Mouse (Mus musculus): ENCODE data around the gene Mrpl40. TPM values are rescaled to one million over a fixed set of nuclear protein-coding genes. Genes with fewer than 3 reads are reported as not detected.
A peak's percentile ranks its signal among the peaks of the same experiment; 100 is the strongest.
"Not testable (repeated sequence)": the region's sequence is repeated elsewhere in the genome, so short reads cannot be mapped to it uniquely, and the experiment has no call there.

Gene Mrpl40
- polyA plus RNA-seq, 1 experiment from 2014 or later: 86.4 TPM

- Histone ChIP-seq H3K9me3 (ENCODE audit: control insufficient read depth, low read length) (no peaks in the 10 kb centered on the region), H3K36me3 (ENCODE audit: control insufficient read depth, insufficient read depth, low read length) (peaks cover 6% of the 10 kb centered on the region; the same call in 1 of the 2 replicates), H3K27me3 (ENCODE audit: control insufficient read depth, insufficient read depth, low read length) (no peaks in the 10 kb centered on the region), H3K4me3 (ENCODE audit: low read depth, low read length) (peak overlapping the region; percentile 97), H3K4me1 (ENCODE audit: control insufficient read depth, insufficient read depth, low read length) (peaks cover 8% of the 10 kb centered on the region), H3K9ac (ENCODE audit: low read length) (peak overlapping the region; percentile 95), H3K27ac (ENCODE audit: low read depth, low read length) (peak overlapping the region; percentile 91), H3K4me2 (peak overlapping the region; percentile 74)
- DNase-seq (ENCODE audit: low spot score, missing footprints): peak; percentile 97
- peak; percentile 45 for ATAC-seq (ENCODE audit: low FRiP score)
- WGBS: under 1% methylated on average over 41 of the region's 43 CpGs
Observed at GRCm38 (mm10) chr16:18877386-18878090, 876 bp upstream of the Mrpl40 start.

DNA sequence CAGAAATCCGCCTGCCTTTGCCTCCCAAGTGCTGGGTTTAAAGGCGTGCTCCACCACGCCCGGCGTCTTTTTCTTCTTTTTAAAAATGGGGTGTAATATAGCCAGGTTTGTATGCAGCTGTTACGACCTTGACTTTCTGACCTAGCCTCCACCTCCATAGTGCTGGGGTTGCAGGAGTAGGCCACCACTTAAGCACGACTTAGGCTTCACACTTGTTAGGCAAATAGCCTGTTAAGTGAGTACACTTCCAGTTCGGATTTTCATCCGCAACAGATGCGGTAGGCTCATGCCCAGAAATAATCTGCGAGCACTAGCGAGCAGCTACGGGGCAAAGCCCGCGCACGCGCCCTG, 596 bp downstream of the Mrpl40 start:
- Histone ChIP-seq H3K27me3 (ENCODE audit: control insufficient read depth, insufficient read depth, low read length) (no peaks in the 10 kb centered on the region), H3K4me1 (ENCODE audit: control insufficient read depth, insufficient read depth, low read length) (peaks cover 8% of the 10 kb centered on the region), H3K36me3 (ENCODE audit: control insufficient read depth, insufficient read depth, low read length) (peaks cover 15% of the 10 kb centered on the region; the same call in 1 of the 2 replicates), H3K27ac (ENCODE audit: low read depth, low read length) (peak overlapping the region; percentile 91), H3K9me3 (ENCODE audit: control insufficient read depth, low read length) (no peaks in the 10 kb centered on the region), H3K4me2 (peak overlapping the region; percentile 74), H3K9ac (ENCODE audit: low read length) (peak overlapping the region; percentile 95), H3K4me3 (ENCODE audit: low read depth, low read length) (peak overlapping the region; percentile 97)
- no peak for ATAC-seq (ENCODE audit: low FRiP score)
- WGBS: 1% methylated on average over 17 of the region's 17 CpGs
- DNase-seq (ENCODE audit: low spot score, missing footprints): no peak

DNA sequence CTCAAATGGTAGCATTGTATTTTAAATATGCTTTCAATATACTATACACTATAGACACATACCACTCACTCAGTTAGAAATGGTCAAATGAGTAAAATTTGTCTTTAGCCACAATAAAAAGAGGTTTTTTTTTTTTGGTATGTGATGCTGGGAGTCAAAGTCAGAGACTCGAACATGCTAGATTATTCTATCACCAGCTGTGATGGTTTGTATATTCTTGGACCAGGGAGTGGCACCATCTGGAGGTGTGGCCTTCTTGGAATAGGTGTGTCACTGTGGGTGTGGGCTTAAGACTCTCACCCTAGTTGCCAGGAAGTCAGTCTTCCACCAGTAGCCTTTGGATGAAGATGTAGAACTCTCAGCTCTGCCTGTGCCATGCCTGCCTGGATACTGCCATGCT, 6.2 kb downstream of the Mrpl40 start:
- DNase-seq (ENCODE audit: low spot score, missing footprints); ATAC-seq (ENCODE audit: low FRiP score); H3K4me3 ChIP-seq (ENCODE audit: low read depth, low read length); H3K27ac ChIP-seq (ENCODE audit: low read depth, low read length); H3K4me1 ChIP-seq (ENCODE audit: control insufficient read depth, insufficient read depth, low read length); H3K4me2 ChIP-seq; H3K9ac ChIP-seq (ENCODE audit: low read length); H3K27me3 ChIP-seq (ENCODE audit: control insufficient read depth, insufficient read depth, low read length); H3K9me3 ChIP-seq (ENCODE audit: control insufficient read depth, low read length): not testable (repeated sequence)
- H3K36me3 ChIP-seq (ENCODE audit: control insufficient read depth, insufficient read depth, low read length): peaks cover 11% of the 10 kb centered on the region; the same call in 1 of the 2 replicates
- WGBS: 86% methylated on average over 1 of the region's 1 CpGs

GRCm38 (mm10) chr16:18860186-18860585, 16.5 kb downstream of the Mrpl40 start:
- no peak overlapping the region for H3K9ac ChIP-seq (ENCODE audit: low read length)
- no peaks in the 10 kb centered on the region for H3K9me3 ChIP-seq (ENCODE audit: control insufficient read depth, low read length)
- H3K27ac ChIP-seq (ENCODE audit: low read depth, low read length): no peak overlapping the region
- DNase-seq (ENCODE audit: low spot score, missing footprints): no peak
- ATAC-seq (ENCODE audit: low FRiP score): no peak
- H3K4me2 ChIP-seq: no peak overlapping the region
- H3K36me3 ChIP-seq (ENCODE audit: control insufficient read depth, insufficient read depth, low read length): no peaks in the 10 kb centered on the region
- no peaks in the 10 kb centered on the region for H3K27me3 ChIP-seq (ENCODE audit: control insufficient read depth, insufficient read depth, low read length)
- WGBS: 74% methylated on average over 1 of the region's 1 CpGs
- H3K4me3 ChIP-seq (ENCODE audit: low read depth, low read length): no peak overlapping the region
- H3K4me1 ChIP-seq (ENCODE audit: control insufficient read depth, insufficient read depth, low read length): no peaks in the 10 kb centered on the region

- peak; percentile 85 for DNase-seq (ENCODE audit: low spot score, missing footprints)
- no peak overlapping the region for H3K27ac ChIP-seq (ENCODE audit: low read depth, low read length)
- H3K4me3 ChIP-seq (ENCODE audit: low read depth, low read length): no peak overlapping the region
- no peak for ATAC-seq (ENCODE audit: low FRiP score)
- no peaks in the 10 kb centered on the region for H3K4me1 ChIP-seq (ENCODE audit: control insufficient read depth, insufficient read depth, low read length)
- H3K27me3 ChIP-seq (ENCODE audit: control insufficient read depth, insufficient read depth, low read length): no peaks in the 10 kb centered on the region
- no peaks in the 10 kb centered on the region for H3K36me3 ChIP-seq (ENCODE audit: control insufficient read depth, insufficient read depth, low read length)
- no peak overlapping the region for H3K4me2 ChIP-seq
- H3K9me3 ChIP-seq (ENCODE audit: control insufficient read depth, low read length): no peaks in the 10 kb centered on the region
- no peak overlapping the region for H3K9ac ChIP-seq (ENCODE audit: low read length)
Observed at GRCm38 (mm10) chr16:18858551-18858950, 18.1 kb downstream of the Mrpl40 start.

DNA sequence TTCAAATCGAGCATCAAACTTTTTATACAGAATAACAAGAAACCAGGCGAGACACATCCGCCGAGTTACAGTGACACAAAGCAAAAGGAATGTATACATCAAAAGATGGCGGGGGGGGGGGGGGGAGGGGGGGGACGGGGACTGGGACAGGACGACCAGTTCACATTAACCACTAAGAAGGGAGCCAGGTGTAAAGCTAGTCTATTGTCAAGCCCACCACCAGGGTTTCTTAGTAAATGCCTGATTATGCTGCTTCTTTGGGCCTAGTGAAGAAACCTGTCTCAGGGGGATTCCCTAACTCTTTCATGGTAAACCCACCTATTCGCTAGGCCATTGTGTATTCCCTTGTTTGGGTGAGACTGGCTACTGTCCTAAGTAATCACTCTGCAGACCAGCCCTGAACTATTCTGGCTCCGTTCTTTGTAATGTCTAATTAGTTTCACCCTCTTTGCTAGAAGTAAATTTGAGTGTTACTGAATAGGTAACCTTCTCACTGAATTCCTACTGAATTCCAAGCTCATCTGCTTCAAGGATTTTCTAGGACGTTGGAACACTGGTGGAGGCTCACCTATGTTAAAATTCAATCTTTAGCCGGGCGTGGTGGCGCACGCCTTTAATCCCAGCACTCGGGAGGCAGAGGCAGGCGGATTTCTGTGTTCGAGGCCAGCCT, 27.0 kb downstream of the Mrpl40 start:
- WGBS: 91% methylated on average over 16 of the region's 17 CpGs
- ATAC-seq (ENCODE audit: low FRiP score); H3K4me1 ChIP-seq (ENCODE audit: control insufficient read depth, insufficient read depth, low read length); H3K4me2 ChIP-seq; H3K9ac ChIP-seq (ENCODE audit: low read length); H3K27ac ChIP-seq (ENCODE audit: low read depth, low read length); DNase-seq (ENCODE audit: low spot score, missing footprints); H3K27me3 ChIP-seq (ENCODE audit: control insufficient read depth, insufficient read depth, low read length); H3K4me3 ChIP-seq (ENCODE audit: low read depth, low read length); H3K36me3 ChIP-seq (ENCODE audit: control insufficient read depth, insufficient read depth, low read length); H3K9me3 ChIP-seq (ENCODE audit: control insufficient read depth, low read length): not testable (repeated sequence)

GRCm38 (mm10) chr16:18846301-18846820, 30.3 kb downstream of the Mrpl40 start:
- ATAC-seq (ENCODE audit: low FRiP score): no peak
- no peak overlapping the region for H3K4me2 ChIP-seq

GRCm38 (mm10) chr16:18838346-18838745, 38.3 kb downstream of the Mrpl40 start:
- ATAC-seq (ENCODE audit: low FRiP score): no peak
- no peak overlapping the region for H3K9ac ChIP-seq (ENCODE audit: low read length)
- H3K4me3 ChIP-seq (ENCODE audit: low read depth, low read length): no peak overlapping the region
- H3K9me3 ChIP-seq (ENCODE audit: control insufficient read depth, low read length): no peaks in the 10 kb centered on the region
- no peak overlapping the region for H3K4me2 ChIP-seq
- H3K27me3 ChIP-seq (ENCODE audit: control insufficient read depth, insufficient read depth, low read length): no peaks in the 10 kb centered on the region
- H3K36me3 ChIP-seq (ENCODE audit: control insufficient read depth, insufficient read depth, low read length): peaks cover 9% of the 10 kb centered on the region; the same call in 1 of the 2 replicates
- no peak overlapping the region for H3K27ac ChIP-seq (ENCODE audit: low read depth, low read length)
- 0 out of 2 replicates have a peak, but pooled peaks cover 2% of the 10 kb centered on the region for H3K4me1 ChIP-seq (ENCODE audit: control insufficient read depth, insufficient read depth, low read length)
- DNase-seq (ENCODE audit: low spot score, missing footprints): no peak
- 95% methylated on average over 4 of the region's 4 CpGs for WGBS

More at GRCm38 (mm10) chr16:18846301-18846820, 30.3 kb downstream of the Mrpl40 start:
- no peak for DNase-seq (ENCODE audit: low spot score, missing footprints)
- WGBS: 84% methylated on average over 15 of the region's 15 CpGs
- H3K27ac ChIP-seq (ENCODE audit: low read depth, low read length): no peak overlapping the region
- H3K4me1 ChIP-seq (ENCODE audit: control insufficient read depth, insufficient read depth, low read length): no peaks in the 10 kb centered on the region
- H3K27me3 ChIP-seq (ENCODE audit: control insufficient read depth, insufficient read depth, low read length): no peaks in the 10 kb centered on the region
- H3K9me3 ChIP-seq (ENCODE audit: control insufficient read depth, low read length): no peaks in the 10 kb centered on the region
- H3K36me3 ChIP-seq (ENCODE audit: control insufficient read depth, insufficient read depth, low read length): no peaks in the 10 kb centered on the region
- no peak overlapping the region for H3K9ac ChIP-seq (ENCODE audit: low read length)
- no peak overlapping the region for H3K4me3 ChIP-seq (ENCODE audit: low read depth, low read length)

All from midbrain, embryonic 11.5 days (tissue).